Mouse (Mus musculus) hindbrain, embryonic 16.5 days (tissue): Measurements from ENCODE around the gene Aasdh. TPM values are rescaled to one million over a fixed set of nuclear protein-coding genes. Genes with fewer than 3 reads are reported as not detected.

Source experiments
- ATAC-seq: fragments of 200-750 bp; cut with Nextera tagmentation; 2 replicates; pipeline ENCODE4 v1.8.0; 2017; ENCODE audit warnings: moderate TSS enrichment, moderate library complexity
- H3K27ac ChIP-seq: fragments of 300-500 bp; sonication (generic); 2 replicates; pipeline ENCODE4 v1.5.1; 2014; ENCODE audit warnings: low read depth, mild to moderate bottlenecking, control low read depth, low read length, moderate library complexity
- H3K27me3 ChIP-seq: fragments of 300-500 bp; sonication (generic); replicated peaks from 2 replicates; pipeline ENCODE4 v1.6.1; 2014; ENCODE audit warnings: low read length; ENCODE audit not compliant: control insufficient read depth, insufficient read depth
- H3K36me3 ChIP-seq: fragments of 300-500 bp; sonication (generic); 2 replicates; pipeline ENCODE4 v1.6.1; 2014; ENCODE audit warnings: mild to moderate bottlenecking, low read length, moderate library complexity, mixed read lengths; ENCODE audit not compliant: control insufficient read depth, insufficient read depth
- H3K4me1 ChIP-seq: fragments of 300-500 bp; sonication (generic); 2 replicates; pipeline ENCODE4 v1.6.1; 2014; ENCODE audit warnings: low read depth, low read length; ENCODE audit not compliant: control insufficient read depth, insufficient read depth
- H3K4me2 ChIP-seq: fragments of 300-500 bp; sonication (generic); 2 replicates; pipeline ENCODE4 v1.6.1; 2014; ENCODE audit warnings: mild to moderate bottlenecking, low read length, control low read depth, moderate library complexity
- H3K4me3 ChIP-seq: fragments of 300-500 bp; sonication (generic); 2 replicates; pipeline ENCODE4 v1.5.1; 2014; ENCODE audit warnings: mild to moderate bottlenecking, low read length, control low read depth, moderate library complexity
- H3K9ac ChIP-seq: fragments of 300-500 bp; sonication (generic); 2 replicates; pipeline ENCODE4 v1.6.1; 2014; ENCODE audit warnings: low read depth, mild to moderate bottlenecking, control low read depth, low read length, moderate library complexity
- H3K9me3 ChIP-seq: fragments of 300-500 bp; sonication (generic); 2 replicates; pipeline ENCODE4 v1.6.1; 2014; ENCODE audit warnings: mild to moderate bottlenecking, low read length, moderate library complexity; ENCODE audit not compliant: control insufficient read depth
- WGBS: fragments of 180-500 bp; shearing (Covaris S2); extraction: QIAGEN DNeasy Blood & Tissue Kit; methylation state at CpG from one replicate; pipeline ENCODE4 v1.1.7; 2014; 5-methylcytosine and 5-hydroxymethylcytosine counted together
- polyA plus RNA-seq: library from polyadenylated mRNA; unstranded; fragments of >200 nt; fragmentation: Nextera tagmentation; extraction: Ambion mirVana; gene quantifications from 2 replicates; pipeline ENCODE4 v1.2.1, GENCODE M21; 2015

Aasdh gene
- polyA plus RNA-seq, 1 experiment from 2014 or later, result 14.0 TPM

GRCm38 (mm10) chr5:76887011-76887410 is 18.3 kb downstream of the Aasdh start:
- whole genome bisulfite sequencing, result 97% methylated on average over 2 of the region's 2 CpGs
- H3K4me3 ChIP-seq, result no peak overlapping the region
- no peak overlapping the region for H3K4me2 ChIP-seq
- no peak overlapping the region for H3K27ac ChIP-seq
- no peak for ATAC-seq
- H3K9ac ChIP-seq, result no peak overlapping the region
- H3K4me1 ChIP-seq, result no peaks in the 10 kb centered on the region
- peaks cover 16% of the 10 kb centered on the region for H3K36me3 ChIP-seq
- H3K9me3 ChIP-seq, result no peaks in the 10 kb centered on the region
- H3K27me3 ChIP-seq, result no peaks in the 10 kb centered on the region

GRCm38 (mm10) chr5:76884107-76884506 is 21.2 kb downstream of the Aasdh start:
- Histone ChIP-seq H3K27ac (no peak overlapping the region), H3K36me3 (peaks cover 16% of the 10 kb centered on the region), H3K9ac (no peak overlapping the region), H3K27me3 (no peaks in the 10 kb centered on the region), H3K4me1 (no peaks in the 10 kb centered on the region), H3K4me3 (no peak overlapping the region), H3K9me3 (no peaks in the 10 kb centered on the region), H3K4me2 (no peak overlapping the region)
- no peak for ATAC-seq
- 93% methylated on average over 1 of the region's 1 CpGs for WGBS

GRCm38 (mm10) chr5:76876106-76876758 is 29.1 kb downstream of the Aasdh start:
- no peak overlapping the region for H3K4me3 ChIP-seq
- no peaks in the 10 kb centered on the region for H3K4me1 ChIP-seq
- H3K36me3 ChIP-seq, result peaks cover 12% of the 10 kb centered on the region
- no peaks in the 10 kb centered on the region for H3K27me3 ChIP-seq
- WGBS, result 90% methylated on average over 25 of the region's 25 CpGs
- ATAC-seq, result no peak
- H3K9me3 ChIP-seq, result no peaks in the 10 kb centered on the region
- H3K4me2 ChIP-seq, result no peak overlapping the region
- no peak overlapping the region for H3K27ac ChIP-seq
- H3K9ac ChIP-seq, result no peak overlapping the region

GRCm38 (mm10) chr5:76869553-76869952 is 35.8 kb downstream of the Aasdh start:
- no peak overlapping the region for H3K4me3 ChIP-seq
- no peaks in the 10 kb centered on the region for H3K4me1 ChIP-seq
- H3K4me2 ChIP-seq, result peak overlapping the region; percentile 36
- ATAC-seq, result no peak
- H3K36me3 ChIP-seq, result peaks cover 16% of the 10 kb centered on the region
- WGBS, result 58% methylated on average over 6 of the region's 6 CpGs
- H3K9me3 ChIP-seq, result no peaks in the 10 kb centered on the region
- H3K9ac ChIP-seq, result no peak overlapping the region
- no peaks in the 10 kb centered on the region for H3K27me3 ChIP-seq
- H3K27ac ChIP-seq, result no peak overlapping the region

DNA sequence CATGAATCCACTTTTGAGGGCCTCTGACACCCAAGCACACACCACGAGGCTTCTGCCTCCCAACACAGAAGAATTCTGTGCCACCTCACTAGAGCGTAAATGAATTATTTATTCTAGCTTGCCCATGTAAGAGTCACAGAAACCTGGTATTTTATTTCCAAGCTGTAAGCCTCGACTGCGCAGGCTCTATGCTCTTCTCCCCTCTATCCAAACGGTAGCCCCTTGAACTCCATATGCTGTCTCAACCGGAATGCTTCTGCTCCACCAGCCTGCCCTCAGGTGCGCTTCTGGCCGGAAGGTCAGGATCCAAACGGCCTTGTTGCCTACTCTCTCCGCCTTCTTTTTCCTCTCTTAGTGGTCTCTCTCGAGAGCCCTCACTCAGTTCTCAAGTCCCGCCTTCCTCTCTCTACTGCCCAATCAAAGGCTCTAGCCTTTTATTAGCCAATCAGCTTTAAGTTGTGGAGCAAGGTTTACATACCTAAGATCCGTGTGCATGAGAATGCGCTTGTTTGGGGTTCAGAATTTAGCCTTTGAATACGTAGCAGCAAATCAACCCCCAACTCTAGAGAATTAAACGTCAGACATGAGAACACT is 36.5 kb downstream of the Aasdh start:
- no peak overlapping the region for H3K27ac ChIP-seq
- no peaks in the 10 kb centered on the region for H3K27me3 ChIP-seq
- peaks cover 16% of the 10 kb centered on the region for H3K36me3 ChIP-seq
- H3K9ac ChIP-seq, result no peak overlapping the region
- 23% methylated on average over 16 of the region's 16 CpGs for WGBS
- no peaks in the 10 kb centered on the region for H3K9me3 ChIP-seq
- H3K4me3 ChIP-seq, result no peak overlapping the region
- peak overlapping the region; percentile 36 for H3K4me2 ChIP-seq
- H3K4me1 ChIP-seq, result no peaks in the 10 kb centered on the region
- ATAC-seq, result peak; percentile 86

DNA sequence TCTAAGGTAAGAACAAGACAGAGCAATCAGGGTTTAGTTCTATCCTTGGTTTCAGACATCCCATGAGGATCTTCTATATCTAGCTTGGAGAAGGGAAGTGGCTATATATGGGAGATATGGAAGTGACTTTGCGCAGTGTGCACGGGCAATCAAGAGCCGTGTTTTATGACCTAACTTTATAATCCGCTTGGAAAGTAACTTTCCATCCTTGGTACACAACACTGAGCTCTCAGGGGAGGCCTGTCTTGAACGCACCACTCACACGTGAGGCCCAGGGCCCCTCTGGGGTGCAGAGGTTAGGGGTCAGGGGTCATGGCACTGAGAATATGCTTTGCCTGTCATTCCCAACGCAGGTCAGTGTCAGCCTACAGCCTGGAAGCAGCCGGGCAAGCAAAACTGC is 38.5 kb downstream of the Aasdh start:
- no peaks in the 10 kb centered on the region for H3K27me3 ChIP-seq
- peaks cover 14% of the 10 kb centered on the region for H3K36me3 ChIP-seq
- 77% methylated on average over 8 of the region's 8 CpGs for WGBS

GRCm38 (mm10) chr5:76858444-76858843 is 46.9 kb downstream of the Aasdh start:
- H3K36me3 ChIP-seq, result peaks cover 15% of the 10 kb centered on the region

More for the DNA sequence above, 38.5 kb downstream of the Aasdh start:
- no peaks in the 10 kb centered on the region for H3K4me1 ChIP-seq
- no peaks in the 10 kb centered on the region for H3K9me3 ChIP-seq
- H3K4me3 ChIP-seq, result no peak overlapping the region
- 0 out of 2 replicates have a peak, but pooled peaks have one; percentile 21 for ATAC-seq
- no peak overlapping the region for H3K9ac ChIP-seq
- no peak overlapping the region for H3K27ac ChIP-seq
- H3K4me2 ChIP-seq, result no peak overlapping the region

GRCm38 (mm10) chr5:76857103-76858015 is 48.0 kb downstream of the Aasdh start:
- H3K9ac ChIP-seq, result peak overlapping the region; percentile 18; the same call in 1 of the 2 replicates

More at GRCm38 (mm10) chr5:76858444-76858843, 46.9 kb downstream of the Aasdh start:
- peaks cover 3% of the 10 kb centered on the region; the same call in 1 of the 2 replicates for H3K4me1 ChIP-seq
- H3K27me3 ChIP-seq, result no peaks in the 10 kb centered on the region
- no peak overlapping the region for H3K27ac ChIP-seq
- H3K9ac ChIP-seq, result no peak overlapping the region; the same call in 1 of the 2 replicates
- no peaks in the 10 kb centered on the region for H3K9me3 ChIP-seq
- WGBS, result 75% methylated on average over 13 of the region's 13 CpGs
- H3K4me3 ChIP-seq, result no peak overlapping the region
- no peak overlapping the region; the same call in none of the 2 replicates for H3K4me2 ChIP-seq
- ATAC-seq, result no peak; the same call in 1 of the 2 replicates

More at GRCm38 (mm10) chr5:76857103-76858015, 48.0 kb downstream of the Aasdh start:
- Histone ChIP-seq H3K4me3 (peak overlapping the region; percentile 23), H3K27me3 (no peaks in the 10 kb centered on the region), H3K4me2 (peak overlapping the region; percentile 52), H3K27ac (no peak overlapping the region), H3K9me3 (no peaks in the 10 kb centered on the region), H3K4me1 (peaks cover 3% of the 10 kb centered on the region; the same call in 1 of the 2 replicates), H3K36me3 (peaks cover 15% of the 10 kb centered on the region)
- ATAC-seq, result no peak
- 31% methylated on average over 61 of the region's 62 CpGs for WGBS
